Mouse (Mus musculus): ENCODE data around the gene Prkar1b. TPM values are rescaled to one million over a fixed set of nuclear protein-coding genes. Genes with fewer than 3 reads are reported as not detected.
A peak's percentile ranks its signal among the peaks of the same experiment; 100 is the strongest.

Prkar1b gene
- polyA plus RNA-seq, 1 experiment from 2014 or later: 13.8 TPM

DNA sequence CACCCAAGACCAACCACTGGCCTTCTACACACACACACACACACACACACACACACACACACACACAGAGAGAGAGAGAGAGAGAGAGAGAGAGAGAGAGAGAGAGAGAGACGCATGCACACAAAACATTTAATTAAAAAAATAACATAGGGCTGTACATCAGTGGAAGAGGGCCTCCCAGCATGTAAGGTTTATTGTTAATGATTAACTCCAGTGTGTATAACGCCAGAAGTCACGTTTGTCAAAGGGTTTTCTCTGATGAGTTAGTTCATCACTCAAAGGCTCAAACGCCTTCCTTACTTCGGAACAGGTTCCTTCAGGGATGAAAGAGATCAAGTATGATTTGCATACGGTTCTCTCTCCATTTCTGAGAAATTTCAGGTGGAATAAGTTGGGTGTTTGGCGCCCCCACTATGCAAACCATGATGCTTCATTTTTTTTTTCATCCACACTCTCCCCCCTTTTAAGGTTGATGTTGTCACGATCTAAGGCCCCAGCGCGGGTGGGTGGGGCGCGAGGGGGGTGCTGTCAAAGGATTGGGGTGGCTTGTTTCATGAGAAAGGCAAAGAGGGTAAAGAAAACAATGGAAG, 21.2 kb downstream of the Prkar1b start:
- Histone ChIP-seq H3K36me3 (no peaks in the 10 kb centered on the region), H3K9me3 (no peaks in the 10 kb centered on the region), H3K27ac (no peak overlapping the region), H3K9ac (replicated peaks) (no peak overlapping the region), H3K4me2 (peak overlapping the region; percentile 87), H3K27me3 (peaks cover 45% of the 10 kb centered on the region), H3K4me3 (replicated peaks) (peak overlapping the region; percentile 60), H3K4me1 (replicated peaks) (peaks cover 8% of the 10 kb centered on the region; the same call in 1 of the 2 replicates)
- ATAC-seq (ENCODE audit: insufficient number of reproducible peaks, insufficient read depth, low FRiP score, low TSS enrichment, low read depth): no peak
- WGBS: 40% methylated on average over 12 of the region's 12 CpGs

DNA sequence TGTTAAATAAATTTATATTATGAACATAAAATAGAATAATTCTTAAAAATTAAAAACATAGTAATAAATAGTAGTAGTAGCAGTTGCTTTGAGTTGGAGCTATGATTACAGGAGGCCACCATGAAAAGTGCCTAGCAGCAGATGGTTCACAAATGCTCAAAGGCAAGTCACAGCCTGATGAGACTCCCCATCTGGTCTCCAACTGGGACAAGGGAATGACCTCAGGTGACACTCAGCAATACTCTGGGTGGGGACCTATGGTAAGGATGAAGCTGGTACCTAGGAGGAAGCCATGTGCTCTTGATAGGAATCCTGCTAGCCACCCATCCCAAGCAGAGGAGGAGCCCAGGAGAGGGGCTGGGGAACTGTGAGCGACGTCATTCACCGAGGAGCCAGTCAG, 24.1 kb downstream of the Prkar1b start:
- Histone ChIP-seq H3K9me3 (no peaks in the 10 kb centered on the region), H3K27me3 (peaks cover 34% of the 10 kb centered on the region), H3K36me3 (no peaks in the 10 kb centered on the region), H3K4me2 (no peak overlapping the region), H3K4me1 (replicated peaks) (peaks cover 8% of the 10 kb centered on the region; the same call in 1 of the 2 replicates), H3K27ac (no peak overlapping the region), H3K4me3 (replicated peaks) (no peak overlapping the region), H3K9ac (replicated peaks) (no peak overlapping the region)
- ATAC-seq (ENCODE audit: insufficient number of reproducible peaks, insufficient read depth, low FRiP score, low TSS enrichment, low read depth): no peak
- WGBS: 71% methylated on average over 3 of the region's 3 CpGs

DNA sequence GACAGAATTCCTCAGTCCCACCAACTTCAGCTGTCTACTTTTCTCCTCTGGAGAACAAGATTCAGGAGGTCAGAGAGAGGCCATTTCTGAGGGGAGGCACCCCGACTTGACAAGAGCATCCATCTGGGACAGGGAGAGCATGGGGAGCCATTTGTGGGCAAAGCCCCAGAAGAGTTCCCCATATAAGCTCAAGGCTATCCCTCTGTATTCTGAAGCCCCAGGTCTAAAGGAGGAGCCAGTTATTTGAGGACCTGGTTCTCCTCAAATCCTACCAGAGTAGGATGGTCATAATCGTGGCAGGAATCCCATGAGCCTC, 30.9 kb downstream of the Prkar1b start:
- 67% methylated on average over 2 of the region's 2 CpGs for WGBS

DNA sequence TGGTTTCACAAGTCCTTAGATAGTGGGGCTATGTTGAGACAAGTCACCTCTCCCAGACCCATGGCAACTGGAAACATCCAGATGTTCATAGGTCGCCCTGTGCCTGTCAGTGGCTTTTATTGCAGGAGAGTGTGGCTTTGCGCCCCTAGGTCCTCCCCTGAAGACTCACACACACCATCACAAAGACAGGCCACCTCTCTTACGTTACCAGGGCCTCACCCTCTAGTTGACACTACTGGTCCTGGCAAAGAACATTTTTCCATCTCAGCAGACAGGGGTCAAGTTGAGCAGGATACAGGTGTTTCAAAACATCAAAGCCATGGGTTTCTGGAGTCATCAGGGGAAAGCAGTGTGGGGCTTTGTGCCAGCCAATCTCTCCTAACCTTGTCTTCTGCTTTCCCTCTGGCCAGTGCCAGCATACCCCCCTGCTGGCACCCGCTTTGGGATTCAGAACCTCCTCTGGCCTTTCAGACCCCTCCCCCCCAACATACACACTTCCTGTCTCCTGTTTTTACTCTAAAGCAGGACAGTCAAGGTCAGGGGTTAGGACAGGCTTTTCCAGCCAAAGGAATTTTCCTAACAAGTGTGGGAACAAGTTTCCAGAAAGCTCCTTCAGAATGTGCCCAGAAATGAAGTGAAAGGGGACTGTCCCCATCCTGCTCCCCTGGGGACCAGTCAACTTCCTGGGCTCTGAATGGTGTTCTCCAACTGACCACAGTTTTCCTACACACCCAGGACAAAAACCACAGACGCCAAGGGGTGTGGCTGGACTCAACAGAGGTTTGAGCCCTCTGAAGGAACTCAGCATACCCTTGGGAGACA, 31.5 kb downstream of the Prkar1b start:
- Histone ChIP-seq H3K9ac (replicated peaks) (no peak overlapping the region), H3K27ac (no peak overlapping the region), H3K4me3 (replicated peaks) (no peak overlapping the region), H3K9me3 (no peaks in the 10 kb centered on the region), H3K36me3 (no peaks in the 10 kb centered on the region), H3K4me2 (no peak overlapping the region), H3K4me1 (replicated peaks) (peaks cover 10% of the 10 kb centered on the region; the same call in 1 of the 2 replicates), H3K27me3 (no peaks in the 10 kb centered on the region)
- no peak for ATAC-seq (ENCODE audit: insufficient number of reproducible peaks, insufficient read depth, low FRiP score, low TSS enrichment, low read depth)
- 67% methylated on average over 5 of the region's 5 CpGs for WGBS

More for the DNA sequence above, 30.9 kb downstream of the Prkar1b start:
- no peak overlapping the region for H3K27ac ChIP-seq
- H3K4me3 ChIP-seq (replicated peaks): no peak overlapping the region
- no peaks in the 10 kb centered on the region for H3K9me3 ChIP-seq
- H3K4me2 ChIP-seq: no peak overlapping the region
- ATAC-seq (ENCODE audit: insufficient number of reproducible peaks, insufficient read depth, low FRiP score, low TSS enrichment, low read depth): no peak
- H3K9ac ChIP-seq (replicated peaks): no peak overlapping the region
- H3K36me3 ChIP-seq: no peaks in the 10 kb centered on the region
- H3K4me1 ChIP-seq (replicated peaks): peaks cover 8% of the 10 kb centered on the region; the same call in 1 of the 2 replicates
- no peaks in the 10 kb centered on the region for H3K27me3 ChIP-seq

DNA sequence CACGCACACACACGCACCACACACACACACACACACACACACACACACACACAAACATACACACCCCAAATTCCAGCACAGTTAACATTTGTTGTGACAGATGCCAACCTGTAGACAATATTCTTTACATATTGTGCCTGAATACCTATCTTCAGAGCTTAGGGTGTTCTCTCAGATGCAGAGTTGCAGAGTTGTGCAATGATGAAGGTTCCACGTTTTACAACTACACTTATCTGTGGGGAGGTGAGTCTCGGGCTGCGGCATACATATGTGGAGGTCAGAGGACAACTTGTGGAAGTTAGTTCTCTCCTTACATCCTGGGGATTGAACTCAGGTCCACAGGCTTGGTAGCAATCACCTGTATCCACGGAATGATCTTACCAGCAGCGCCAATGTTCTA, 34.3 kb downstream of the Prkar1b start:
- Histone ChIP-seq H3K27ac (no peak overlapping the region), H3K4me2 (no peak overlapping the region), H3K4me1 (replicated peaks) (peaks cover 10% of the 10 kb centered on the region; the same call in 1 of the 2 replicates), H3K36me3 (no peaks in the 10 kb centered on the region), H3K4me3 (replicated peaks) (no peak overlapping the region), H3K9ac (replicated peaks) (no peak overlapping the region), H3K9me3 (no peaks in the 10 kb centered on the region), H3K27me3 (no peaks in the 10 kb centered on the region)
- no peak for ATAC-seq (ENCODE audit: insufficient number of reproducible peaks, insufficient read depth, low FRiP score, low TSS enrichment, low read depth)
- WGBS: 92% methylated on average over 7 of the region's 7 CpGs

DNA sequence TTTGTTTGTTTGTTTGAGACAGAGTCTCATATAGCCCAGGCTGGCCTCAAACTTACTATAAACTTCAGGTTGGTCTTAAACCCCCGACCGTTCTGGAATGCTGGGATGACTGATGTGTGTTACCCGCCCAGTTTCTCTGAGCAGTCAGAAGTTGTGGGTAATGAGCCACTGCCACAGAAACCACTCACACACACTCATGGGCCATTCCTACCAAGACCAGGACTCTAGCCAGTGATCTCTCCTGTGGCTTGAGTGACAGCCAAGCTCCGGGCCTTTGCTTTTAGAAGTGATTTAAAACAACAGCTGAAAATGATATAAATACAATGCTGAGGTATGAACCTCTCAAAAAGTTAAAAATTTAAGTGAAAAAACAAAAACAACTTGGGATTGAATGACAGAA, 34.9 kb downstream of the Prkar1b start:
- Histone ChIP-seq H3K36me3 (no peaks in the 10 kb centered on the region), H3K4me2 (no peak overlapping the region), H3K9ac (replicated peaks) (no peak overlapping the region), H3K27me3 (no peaks in the 10 kb centered on the region), H3K4me3 (replicated peaks) (no peak overlapping the region), H3K9me3 (no peaks in the 10 kb centered on the region), H3K4me1 (replicated peaks) (peaks cover 10% of the 10 kb centered on the region; the same call in 1 of the 2 replicates), H3K27ac (no peak overlapping the region)
- 75% methylated on average over 4 of the region's 4 CpGs for WGBS
- ATAC-seq (ENCODE audit: insufficient number of reproducible peaks, insufficient read depth, low FRiP score, low TSS enrichment, low read depth): no peak

DNA sequence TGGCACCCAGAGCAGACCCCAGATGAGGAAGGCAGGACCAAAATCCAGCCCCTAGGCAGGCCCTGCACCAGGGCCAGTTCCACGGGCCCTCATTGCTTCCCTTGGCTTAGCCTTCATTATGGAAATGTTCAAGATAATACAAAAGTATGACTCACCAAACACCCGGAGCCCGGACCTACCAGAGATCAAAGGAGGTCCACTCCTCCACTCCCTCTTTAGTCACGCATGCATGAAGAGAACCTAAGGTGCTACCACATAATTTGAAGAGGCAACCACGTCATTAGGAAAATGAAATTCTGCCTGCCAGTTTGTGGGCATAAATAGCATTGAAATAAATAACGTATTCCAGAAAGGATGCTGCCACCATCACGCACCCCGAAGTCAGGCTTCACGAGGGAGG, 37.4 kb downstream of the Prkar1b start:
- H3K36me3 ChIP-seq: no peaks in the 10 kb centered on the region
- ATAC-seq (ENCODE audit: insufficient number of reproducible peaks, insufficient read depth, low FRiP score, low TSS enrichment, low read depth): no peak
- H3K4me2 ChIP-seq: no peak overlapping the region
- H3K27me3 ChIP-seq: no peaks in the 10 kb centered on the region; the same call in 1 of the 2 replicates
- no peaks in the 10 kb centered on the region for H3K9me3 ChIP-seq
- 82% methylated on average over 9 of the region's 9 CpGs for WGBS
- H3K9ac ChIP-seq (replicated peaks): no peak overlapping the region
- no peak overlapping the region for H3K4me3 ChIP-seq (replicated peaks)
- peaks cover 4% of the 10 kb centered on the region; the same call in 1 of the 2 replicates for H3K4me1 ChIP-seq (replicated peaks)
- no peak overlapping the region for H3K27ac ChIP-seq

DNA sequence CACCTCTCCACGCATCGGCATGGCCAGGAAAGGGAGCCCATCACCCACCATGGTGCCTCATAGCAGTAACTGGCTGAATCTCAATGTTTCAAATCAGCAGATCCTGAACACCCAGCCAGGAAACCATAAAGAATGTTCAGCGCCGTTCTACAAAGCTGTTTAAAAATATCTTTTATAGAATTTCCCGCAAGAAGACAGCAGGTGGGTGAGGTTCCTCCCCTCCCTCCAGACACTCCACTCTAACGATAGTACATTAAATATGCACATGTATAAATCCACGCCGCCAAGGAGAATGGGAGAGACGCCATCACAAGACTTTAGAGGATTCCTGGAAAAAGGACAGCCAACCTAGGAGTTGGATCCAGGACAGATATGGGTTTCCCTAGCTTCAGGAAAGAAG, 37.8 kb downstream of the Prkar1b start:
- no peaks in the 10 kb centered on the region for H3K36me3 ChIP-seq
- H3K9me3 ChIP-seq: no peaks in the 10 kb centered on the region
- H3K27me3 ChIP-seq: no peaks in the 10 kb centered on the region; the same call in 1 of the 2 replicates
- ATAC-seq (ENCODE audit: insufficient number of reproducible peaks, insufficient read depth, low FRiP score, low TSS enrichment, low read depth): no peak
- no peak overlapping the region for H3K4me2 ChIP-seq
- WGBS: 72% methylated on average over 9 of the region's 9 CpGs
- H3K27ac ChIP-seq: no peak overlapping the region
- H3K9ac ChIP-seq (replicated peaks): no peak overlapping the region
- no peak overlapping the region for H3K4me3 ChIP-seq (replicated peaks)
- H3K4me1 ChIP-seq (replicated peaks): peaks cover 4% of the 10 kb centered on the region; the same call in 1 of the 2 replicates

DNA sequence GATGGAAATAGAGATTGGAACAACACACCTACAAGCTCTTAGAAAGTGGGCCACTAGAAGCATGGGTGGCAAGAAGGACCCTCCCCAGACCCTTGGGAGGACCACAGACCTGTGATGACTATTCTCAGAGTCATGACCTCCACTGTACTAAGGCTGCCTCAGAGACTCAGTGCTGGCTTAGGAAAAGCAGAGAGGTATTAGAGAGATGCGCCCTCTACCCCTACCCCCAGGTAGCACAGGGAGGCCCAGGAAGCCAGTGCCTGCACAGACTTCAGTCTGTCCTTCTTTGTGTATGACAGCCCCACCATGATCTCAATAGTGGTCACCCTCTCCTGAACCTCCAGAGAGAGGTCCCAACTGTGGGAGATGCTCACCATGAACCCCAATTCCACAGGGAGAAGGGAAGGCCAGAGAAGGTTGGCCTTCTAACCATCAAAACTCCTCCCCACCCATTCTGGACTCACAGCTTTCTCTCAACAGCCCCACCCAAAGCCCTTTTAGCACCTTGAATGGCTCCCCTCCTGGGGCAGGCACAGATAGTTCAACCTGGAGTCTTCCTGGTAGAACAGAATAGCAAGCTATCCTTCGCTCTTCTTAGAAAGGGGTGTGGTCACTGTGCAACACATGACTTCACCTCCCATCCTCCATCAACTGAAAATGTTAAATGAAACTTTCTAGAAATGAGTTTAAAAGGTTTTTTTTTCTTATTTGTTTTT, 39.5 kb downstream of the Prkar1b start:
- no peak overlapping the region for H3K9ac ChIP-seq (replicated peaks)

DNA sequence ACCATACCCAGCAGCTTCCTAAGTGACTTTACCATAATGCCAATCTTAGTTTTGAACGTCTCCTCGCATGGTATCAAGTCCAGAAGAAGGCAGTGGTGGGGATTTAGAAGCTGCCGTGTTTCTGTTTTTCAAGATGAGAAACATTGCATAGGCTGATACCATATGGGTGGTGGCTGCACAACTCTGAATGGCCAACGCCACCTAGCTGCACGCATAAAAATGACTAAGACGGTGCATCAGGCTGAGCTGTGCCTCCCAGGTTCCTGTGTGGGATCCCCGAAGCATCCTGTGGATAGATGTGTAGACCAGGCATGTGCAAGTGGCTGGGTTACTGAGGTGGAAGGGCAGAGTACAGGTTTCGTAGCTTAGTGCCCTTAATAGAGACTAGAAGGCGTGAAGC, 42.0 kb downstream of the Prkar1b start:
- no peak overlapping the region for H3K27ac ChIP-seq
- ATAC-seq (ENCODE audit: insufficient number of reproducible peaks, insufficient read depth, low FRiP score, low TSS enrichment, low read depth): no peak
- no peaks in the 10 kb centered on the region; the same call in 1 of the 2 replicates for H3K27me3 ChIP-seq
- no peaks in the 10 kb centered on the region for H3K4me1 ChIP-seq (replicated peaks)
- no peaks in the 10 kb centered on the region for H3K9me3 ChIP-seq
- no peak overlapping the region for H3K4me3 ChIP-seq (replicated peaks)
- WGBS: 77% methylated on average over 9 of the region's 9 CpGs
- no peak overlapping the region for H3K9ac ChIP-seq (replicated peaks)
- no peaks in the 10 kb centered on the region for H3K36me3 ChIP-seq
- H3K4me2 ChIP-seq: no peak overlapping the region

More for the DNA sequence above, 39.5 kb downstream of the Prkar1b start:
- no peak overlapping the region for H3K4me2 ChIP-seq
- 88% methylated on average over 2 of the region's 2 CpGs for WGBS
- H3K4me3 ChIP-seq (replicated peaks): no peak overlapping the region
- H3K4me1 ChIP-seq (replicated peaks): peaks cover 4% of the 10 kb centered on the region; the same call in 1 of the 2 replicates
- no peak for ATAC-seq (ENCODE audit: insufficient number of reproducible peaks, insufficient read depth, low FRiP score, low TSS enrichment, low read depth)
- H3K36me3 ChIP-seq: no peaks in the 10 kb centered on the region
- H3K27ac ChIP-seq: no peak overlapping the region
- H3K27me3 ChIP-seq: no peaks in the 10 kb centered on the region; the same call in 1 of the 2 replicates
- no peaks in the 10 kb centered on the region for H3K9me3 ChIP-seq

DNA sequence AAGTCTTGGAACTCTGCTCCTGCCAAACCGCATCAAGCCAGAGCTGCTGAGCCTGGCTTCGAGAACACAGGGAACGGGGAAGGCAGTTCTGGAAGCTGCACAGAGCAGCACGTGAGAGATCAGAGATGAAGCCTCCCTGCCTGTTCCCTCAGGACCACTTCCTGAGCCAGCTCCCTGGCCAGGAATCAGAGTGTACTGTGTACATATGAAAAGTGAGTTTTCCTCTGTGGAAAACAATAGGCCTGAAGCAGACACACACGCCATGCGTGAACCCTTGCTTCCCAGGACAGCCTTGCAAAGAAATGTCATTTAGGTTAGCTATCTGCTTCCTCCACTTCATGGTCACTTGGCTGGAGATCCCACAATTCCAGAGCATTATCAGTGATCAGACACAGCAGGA, 48.0 kb downstream of the Prkar1b start:
- Histone ChIP-seq H3K36me3 (no peaks in the 10 kb centered on the region), H3K9ac (replicated peaks) (no peak overlapping the region), H3K27ac (no peak overlapping the region), H3K9me3 (0 out of 2 replicates have a peak, but pooled peaks cover 7% of the 10 kb centered on the region), H3K4me2 (no peak overlapping the region), H3K4me3 (replicated peaks) (no peak overlapping the region), H3K27me3 (peaks cover 7% of the 10 kb centered on the region; the same call in 1 of the 2 replicates), H3K4me1 (replicated peaks) (peaks cover 10% of the 10 kb centered on the region)
- ATAC-seq (ENCODE audit: insufficient number of reproducible peaks, insufficient read depth, low FRiP score, low TSS enrichment, low read depth): no peak
- 77% methylated on average over 6 of the region's 6 CpGs for WGBS

Data from limb, embryonic 12.5 days (tissue).